Mouse (Mus musculus): ENCODE results near the gene Rnase10. TPM values are rescaled to one million over a fixed set of nuclear protein-coding genes. Genes with fewer than 3 reads are reported as not detected.
"Not testable (repeated sequence)": the region's sequence is repeated elsewhere in the genome, so short reads cannot be mapped to it uniquely, and the experiment has no call there.

Rnase10 gene
- polyA plus RNA-seq, 1 experiment from 2014 or later = 0.08 TPM

DNA sequence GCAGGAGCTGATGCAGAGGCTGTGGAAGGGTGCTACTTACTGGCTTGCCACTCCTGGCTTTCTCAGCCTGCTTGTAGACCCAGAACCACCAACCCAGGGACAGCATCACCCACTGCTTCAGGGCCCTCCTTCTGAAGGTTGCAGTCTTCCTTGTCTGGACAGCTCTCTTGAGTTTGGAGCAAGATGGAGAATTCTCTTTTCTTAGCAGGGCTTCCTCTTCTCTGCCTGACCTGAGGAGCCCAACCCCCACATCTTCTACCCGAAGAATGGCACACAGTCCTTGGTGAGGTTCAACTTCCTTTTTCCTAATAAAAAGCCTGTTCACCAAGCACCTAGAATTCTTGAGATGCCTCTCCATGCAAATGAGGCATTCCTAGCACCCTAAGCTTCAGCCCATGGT is 36.7 kb upstream of the Rnase10 start:
- H3K4me1 ChIP-seq (replicated peaks; ENCODE audit: insufficient read depth, low read length) = no peaks in the 10 kb centered on the region
- no peak overlapping the region for H3K4me3 ChIP-seq (replicated peaks; ENCODE audit: low read depth, low read length)
- no peaks in the 10 kb centered on the region for H3K27me3 ChIP-seq (ENCODE audit: insufficient read depth, low read length)
- DNase-seq (ENCODE audit: low spot score) (no peak), ATAC-seq (replicated peaks; ENCODE audit: low FRiP score, low read depth) (no peak)
- no peak overlapping the region for H3K27ac ChIP-seq
- 38% methylated on average over 1 of the region's 1 CpGs for WGBS
- H3K9me3 ChIP-seq (replicated peaks; ENCODE audit: low read length) = no peaks in the 10 kb centered on the region
- no peak overlapping the region for H3K4me2 ChIP-seq (ENCODE audit: low read length)
- no peak overlapping the region for H3K9ac ChIP-seq (ENCODE audit: low read depth, low read length)
- TF ChIP-seq CTCF (IDR thresholded peaks at IDR 0.05; ENCODE audit: low read depth) = no peak
- no peaks in the 10 kb centered on the region for H3K36me3 ChIP-seq (ENCODE audit: insufficient read depth, low read length)

- WGBS = 92% methylated on average over 4 of the region's 5 CpGs
Observed at GRCm38 (mm10) chr14:50973054-50973453, 34.5 kb upstream of the Rnase10 start.

GRCm38 (mm10) chr14:50973700-50974099 is 33.9 kb upstream of the Rnase10 start:
- Histone ChIP-seq H3K9ac (ENCODE audit: low read depth, low read length) (no peak overlapping the region), H3K27me3 (ENCODE audit: insufficient read depth, low read length) (no peaks in the 10 kb centered on the region), H3K36me3 (ENCODE audit: insufficient read depth, low read length) (no peaks in the 10 kb centered on the region), H3K4me2 (ENCODE audit: low read length) (no peak overlapping the region), H3K9me3 (replicated peaks; ENCODE audit: low read length) (no peaks in the 10 kb centered on the region), H3K4me1 (replicated peaks; ENCODE audit: insufficient read depth, low read length) (peaks cover 4% of the 10 kb centered on the region; the same call in 1 of the 2 replicates), H3K4me3 (replicated peaks; ENCODE audit: low read depth, low read length) (no peak overlapping the region), H3K27ac (peak overlapping the region; percentile 20; the same call in 1 of the 2 replicates)
- 38% methylated on average over 4 of the region's 4 CpGs for WGBS
- DNase-seq (ENCODE audit: low spot score) (peak; percentile 27), ATAC-seq (replicated peaks; ENCODE audit: low FRiP score, low read depth) (0 out of 2 replicates have a peak, but pooled peaks have one; percentile 37)
- no peak for TF ChIP-seq CTCF (IDR thresholded peaks at IDR 0.05; ENCODE audit: low read depth)

More at GRCm38 (mm10) chr14:50973054-50973453, 34.5 kb upstream of the Rnase10 start:
- not testable (repeated sequence) for H3K4me3 ChIP-seq (replicated peaks; ENCODE audit: low read depth, low read length); H3K9ac ChIP-seq (ENCODE audit: low read depth, low read length); H3K4me2 ChIP-seq (ENCODE audit: low read length); H3K27me3 ChIP-seq (ENCODE audit: insufficient read depth, low read length); H3K27ac ChIP-seq; H3K4me1 ChIP-seq (replicated peaks; ENCODE audit: insufficient read depth, low read length); H3K9me3 ChIP-seq (replicated peaks; ENCODE audit: low read length); H3K36me3 ChIP-seq (ENCODE audit: insufficient read depth, low read length); ATAC-seq (replicated peaks; ENCODE audit: low FRiP score, low read depth); DNase-seq (ENCODE audit: low spot score)

DNA sequence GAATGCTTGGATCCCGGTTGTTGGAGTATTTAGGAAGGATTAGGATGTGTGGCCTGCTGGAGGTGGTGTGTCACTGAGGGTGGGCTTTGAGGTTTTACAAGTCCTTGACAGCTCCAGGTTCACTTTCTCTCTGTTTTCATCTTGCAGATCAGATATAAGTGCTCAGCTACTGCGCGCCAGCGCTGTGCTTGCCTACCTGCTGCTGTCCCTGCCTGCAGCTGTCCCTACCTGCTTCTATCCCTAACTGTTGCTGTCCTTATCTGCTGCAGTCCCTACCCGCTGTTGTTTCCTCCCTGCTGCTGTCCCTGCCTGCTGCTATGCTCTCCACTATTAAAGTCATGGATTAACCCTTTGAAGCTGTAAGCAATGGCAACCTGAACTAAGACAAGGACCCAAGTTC is 32.5 kb upstream of the Rnase10 start:
- H3K9ac ChIP-seq (ENCODE audit: low read depth, low read length) = no peak overlapping the region
- no peak overlapping the region for H3K4me3 ChIP-seq (replicated peaks; ENCODE audit: low read depth, low read length)

GRCm38 (mm10) chr14:50976674-50977073 is 30.9 kb upstream of the Rnase10 start:
- 12% methylated on average over 9 of the region's 9 CpGs for WGBS
- DNase-seq (ENCODE audit: low spot score) (peak; percentile 79), ATAC-seq (replicated peaks; ENCODE audit: low FRiP score, low read depth) (no peak; the same call in 1 of the 2 replicates)
- TF ChIP-seq CTCF (IDR thresholded peaks at IDR 0.05; ENCODE audit: low read depth) = peak; percentile 59
- Histone ChIP-seq H3K36me3 (ENCODE audit: insufficient read depth, low read length) (no peaks in the 10 kb centered on the region), H3K9ac (ENCODE audit: low read depth, low read length) (no peak overlapping the region), H3K27ac (no peak overlapping the region), H3K9me3 (replicated peaks; ENCODE audit: low read length) (no peaks in the 10 kb centered on the region), H3K4me3 (replicated peaks; ENCODE audit: low read depth, low read length) (no peak overlapping the region), H3K27me3 (ENCODE audit: insufficient read depth, low read length) (no peaks in the 10 kb centered on the region), H3K4me2 (ENCODE audit: low read length) (no peak overlapping the region), H3K4me1 (replicated peaks; ENCODE audit: insufficient read depth, low read length) (peaks cover 4% of the 10 kb centered on the region; the same call in 1 of the 2 replicates)

More for the DNA sequence above, 32.5 kb upstream of the Rnase10 start:
- TF ChIP-seq CTCF (IDR thresholded peaks at IDR 0.05; ENCODE audit: low read depth) = no peak
- Histone ChIP-seq H3K27me3 (ENCODE audit: insufficient read depth, low read length) (no peaks in the 10 kb centered on the region), H3K4me2 (ENCODE audit: low read length) (no peak overlapping the region), H3K36me3 (ENCODE audit: insufficient read depth, low read length) (no peaks in the 10 kb centered on the region), H3K27ac (no peak overlapping the region), H3K9me3 (replicated peaks; ENCODE audit: low read length) (no peaks in the 10 kb centered on the region), H3K4me1 (replicated peaks; ENCODE audit: insufficient read depth, low read length) (peaks cover 4% of the 10 kb centered on the region; the same call in 1 of the 2 replicates)
- DNase-seq (ENCODE audit: low spot score) = no peak
- WGBS = 68% methylated on average over 5 of the region's 5 CpGs
- ATAC-seq (replicated peaks; ENCODE audit: low FRiP score, low read depth) = no peak

GRCm38 (mm10) chr14:50978451-50978850 is 29.1 kb upstream of the Rnase10 start:
- not testable (repeated sequence) for ATAC-seq (replicated peaks; ENCODE audit: low FRiP score, low read depth); H3K27me3 ChIP-seq (ENCODE audit: insufficient read depth, low read length); H3K4me2 ChIP-seq (ENCODE audit: low read length); H3K36me3 ChIP-seq (ENCODE audit: insufficient read depth, low read length); H3K9me3 ChIP-seq (replicated peaks; ENCODE audit: low read length); H3K9ac ChIP-seq (ENCODE audit: low read depth, low read length); DNase-seq (ENCODE audit: low spot score); H3K4me1 ChIP-seq (replicated peaks; ENCODE audit: insufficient read depth, low read length); H3K4me3 ChIP-seq (replicated peaks; ENCODE audit: low read depth, low read length); H3K27ac ChIP-seq
- 77% methylated on average over 6 of the region's 6 CpGs for WGBS

DNA sequence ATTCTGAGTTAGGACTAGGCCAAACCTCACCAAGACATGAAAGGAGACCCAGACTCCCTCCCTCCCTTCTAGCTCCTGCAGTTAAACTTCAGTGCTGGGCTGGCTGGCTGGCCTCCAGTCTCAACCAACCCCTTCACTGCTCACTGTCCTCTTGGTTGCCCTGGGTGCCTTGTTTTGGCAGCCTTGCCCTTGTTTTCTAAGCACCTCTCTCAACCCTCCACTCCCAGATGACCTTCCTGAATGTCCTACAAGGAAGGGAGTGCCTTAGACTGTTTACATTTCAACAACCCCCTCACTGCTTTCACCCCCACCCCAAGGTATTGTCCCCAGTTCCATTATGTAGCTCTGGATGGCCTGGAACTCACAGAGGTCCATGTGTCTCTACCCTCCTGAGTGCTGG is 27.9 kb upstream of the Rnase10 start:
- Histone ChIP-seq H3K4me1 (replicated peaks; ENCODE audit: insufficient read depth, low read length) (peaks cover 4% of the 10 kb centered on the region; the same call in 1 of the 2 replicates), H3K9ac (ENCODE audit: low read depth, low read length) (no peak overlapping the region), H3K9me3 (replicated peaks; ENCODE audit: low read length) (no peaks in the 10 kb centered on the region), H3K27me3 (ENCODE audit: insufficient read depth, low read length) (no peaks in the 10 kb centered on the region), H3K36me3 (ENCODE audit: insufficient read depth, low read length) (no peaks in the 10 kb centered on the region), H3K4me2 (ENCODE audit: low read length) (no peak overlapping the region), H3K4me3 (replicated peaks; ENCODE audit: low read depth, low read length) (no peak overlapping the region), H3K27ac (peak overlapping the region; percentile 39)
- TF ChIP-seq CTCF (IDR thresholded peaks at IDR 0.05; ENCODE audit: low read depth) = no peak
- DNase-seq (ENCODE audit: low spot score) = no peak
- no peak for ATAC-seq (replicated peaks; ENCODE audit: low FRiP score, low read depth)
